ENCODE assay signal across 9 mouse cellular contexts in genomic region chr14:121365390-121365789, GRCm38 (mm10). TPM values are rescaled to one million over a fixed set of nuclear protein-coding genes. Genes with fewer than 3 reads are reported as not detected.
A peak's percentile ranks its signal among the peaks of the same experiment; 100 is the strongest.
DNase-seq lines count a peak whose midpoint lies in the region; ATAC-seq and TF ChIP-seq lines count a peak whose summit lies in the region.
"Had no signal": no experiment of that assay in that cellular context is flagged by ENCODE, and none has a peak within 500 bp of the region (broad histone marks: within the 10 kb centered on the region; RNA-seq: fewer than 3 reads in every experiment).

No protein-coding gene starts in this region.

- peak overlapping the region; percentile 26; the same call in 1 of the 2 replicates for H3K27ac ChIP-seq in heart, adult 2 months
- peak overlapping the region; percentile 86 for H3K27ac ChIP-seq in heart, embryonic 12.5 days (ENCODE audit: poor library complexity, severe bottlenecking)
- H3K27ac ChIP-seq in lung, postnatal 0 days (ENCODE audit: low read length): 0 out of 2 replicates have a peak overlapping the region, but pooled peaks have one; percentile 14

- H3K9me3 ChIP-seq in G1E (replicated peaks): no peaks in the 10 kb centered on the region
- no peaks in the 10 kb centered on the region for H3K9me3 ChIP-seq in heart, embryonic 12.5 days (replicated peaks)
- H3K9me3 ChIP-seq in lung, postnatal 0 days (ENCODE audit: low read length): no peaks in the 10 kb centered on the region

- peak in 1 of 2 experiments; percentile 53 for DNase-seq in heart, adult 2 months
- DNase-seq in heart, postnatal 25 days (ENCODE audit: low spot score): no peak
- peak; percentile 58 for DNase-seq in G1E (ENCODE audit: low spot score)
- DNase-seq in lung, postnatal 0 days (ENCODE audit: low spot score): no peak
- no peak for DNase-seq in embryo, embryonic 10 days (ENCODE audit: low spot score)
- DNase-seq in embryo, embryonic 10.5 days (ENCODE audit: low spot score): no peak

- peaks cover 12% of the 10 kb centered on the region for H3K36me3 ChIP-seq in heart, adult 2 months (ENCODE audit: control insufficient read depth, insufficient read depth, low read length)
- peaks cover 89% of the 10 kb centered on the region for H3K36me3 ChIP-seq in G1E (replicated peaks)
- no peaks in the 10 kb centered on the region for H3K36me3 ChIP-seq in heart, embryonic 12.5 days
- H3K36me3 ChIP-seq in lung, postnatal 0 days (ENCODE audit: insufficient read depth, low read length): no peaks in the 10 kb centered on the region

- H3K4me2 ChIP-seq in heart, embryonic 12.5 days: peak overlapping the region; percentile 54
- H3K4me2 ChIP-seq in lung, postnatal 0 days (replicated peaks; ENCODE audit: low read depth, low read length): 0 out of 2 replicates have a peak overlapping the region, but pooled peaks have one; percentile 3

- no peaks in the 10 kb centered on the region for H3K27me3 ChIP-seq in heart, adult 2 months (ENCODE audit: control insufficient read depth, insufficient read depth, low read length)
- no peaks in the 10 kb centered on the region for H3K27me3 ChIP-seq in G1E (ENCODE audit: insufficient read depth, low read length)
- no peaks in the 10 kb centered on the region for H3K27me3 ChIP-seq in heart, embryonic 12.5 days (replicated peaks)
- no peaks in the 10 kb centered on the region for H3K27me3 ChIP-seq in lung, postnatal 0 days (replicated peaks; ENCODE audit: insufficient read depth, low read length)

- peak; percentile 8; the same call in 1 of the 2 replicates for TF ChIP-seq CTCF in heart, adult 2 months (IDR thresholded peaks at IDR 0.05)
- no peak for TF ChIP-seq CTCF in G1E (IDR thresholded peaks at IDR 0.05; ENCODE audit: low read depth, low read length)
- no peak for TF ChIP-seq CTCF in lung, postnatal 0 days (IDR thresholded peaks at IDR 0.05)

- no peak overlapping the region for H3K4me3 ChIP-seq in heart, adult 2 months
- H3K4me3 ChIP-seq in G1E (ENCODE audit: low read depth, low read length): peak overlapping the region; percentile 65; the same call in 1 of the 2 replicates
- no peak overlapping the region for H3K4me3 ChIP-seq in heart, embryonic 12.5 days
- H3K4me3 ChIP-seq in lung, postnatal 0 days (ENCODE audit: low read depth, low read length): no peak overlapping the region
- H3K4me3 ChIP-seq: myocyte had no signal

- intact Hi-C loops in heart, adult 2 months (cut with DNase I): no loop called here
- intact Hi-C loops in heart, postnatal 25 days (cut with DNase I): no loop called here

- H3K4me1 ChIP-seq in heart, adult 2 months (ENCODE audit: control insufficient read depth, insufficient read depth, low read length): peaks cover 48% of the 10 kb centered on the region
- peaks cover 85% of the 10 kb centered on the region for H3K4me1 ChIP-seq in G1E (ENCODE audit: insufficient read depth, low read depth, low read length)
- peaks cover 90% of the 10 kb centered on the region for H3K4me1 ChIP-seq in heart, embryonic 12.5 days (replicated peaks)
- H3K4me1 ChIP-seq in lung, postnatal 0 days (ENCODE audit: insufficient read depth, low read depth, low read length): peaks cover 43% of the 10 kb centered on the region

- TF ChIP-seq EP300 in heart, adult 2 months (IDR thresholded peaks at IDR 0.05; ENCODE audit: insufficient read depth, low read depth, low read length): no peak
- no peak for TF ChIP-seq EP300 in lung, postnatal 0 days (IDR thresholded peaks at IDR 0.05)

- WGBS in heart, adult 2 months: 38% methylated on average over 7 of the region's 7 CpGs
- WGBS in heart, embryonic 12.5 days: 15% methylated on average over 7 of the region's 7 CpGs
- WGBS in lung, postnatal 0 days: 38% methylated on average over 7 of the region's 7 CpGs

- no peak overlapping the region for H3K9ac ChIP-seq in heart, adult 2 months (ENCODE audit: low read depth, low read length)
- peak overlapping the region; percentile 44; the same call in 1 of the 2 replicates for H3K9ac ChIP-seq in heart, embryonic 12.5 days
- no peak overlapping the region for H3K9ac ChIP-seq in lung, postnatal 0 days (replicated peaks; ENCODE audit: low read depth)

- ATAC-seq in G1E (ENCODE audit: extremely low read depth, insufficient number of reproducible peaks, low FRiP score, poor library complexity, severe bottlenecking): peak; percentile 71
- peak; percentile 81 for ATAC-seq in heart, embryonic 12.5 days (ENCODE audit: insufficient number of reproducible peaks, low FRiP score)
- ATAC-seq in lung, postnatal 0 days: no peak
- no peak for ATAC-seq in inflammation-experienced regulatory T-cells, adult 6 months

- H3K79me2 ChIP-seq in heart, adult 2 months (replicated peaks; ENCODE audit: control insufficient read depth, insufficient read depth, low read length): peaks cover 10% of the 10 kb centered on the region

- TF ChIP-seq POLR2A in heart, adult 2 months (IDR thresholded peaks at IDR 0.05; ENCODE audit: insufficient read depth, low read depth, low read length): no peak

RNA-seq across cellular contexts. Expression of gene Stk24, which starts 14.4 kb away (rescaled TPM):
- total RNA-seq in heart, adult 2 months (2021): 10 to 100 TPM; 70.2 to 75.6 TPM
- polyA plus RNA-seq in heart, adult 2 months (2012; rRNA removed): 21.4 and 38.8 TPM in 2 replicates
- total RNA-seq in heart, postnatal 25 days (2021): 10 to 100 TPM; 67.1 to 78.4 TPM
- total RNA-seq in G1E (2014; fragmentation: Nextera tagmentation) (156 and 158 TPM in 2 replicates), G1E (2017) (83.2 and 92.9 TPM in 2 replicates)
- polyA plus RNA-seq in G1E (2012): 90.5 and 96.2 TPM in 2 replicates
- polyA plus RNA-seq in heart, embryonic 12.5 days (2016; fragmentation: Nextera tagmentation; extraction: Ambion mirVana): 52.9 and 55.6 TPM in 2 replicates
- polyA plus RNA-seq in lung, postnatal 0 days (2015; fragmentation: Nextera tagmentation; extraction: Ambion mirVana): 30.6 and 33.4 TPM in 2 replicates
- 10 to 100 TPM; 54.0 to 65.8 (median 54.6) TPM for polyA plus RNA-seq in inflammation-experienced regulatory T-cells, adult 6 months (2017; shearing (Covaris generic))

Comparison
In these comparisons a context has a peak if more than half of its experiments do, and no peak if none do; other contexts are left out.
1. H3K27ac ChIP-seq: peak in every context shown above with its lines; median percentile 86 in heart, embryonic 12.5 days; 26 in heart, adult 2 months; 14 in lung, postnatal 0 days.
2. ATAC-seq: peak in G1E (single experiment) and heart, embryonic 12.5 days (single experiment); none in lung, postnatal 0 days (single experiment) and inflammation-experienced regulatory T-cells, adult 6 months (single experiment).